Mouse (Mus musculus): Measurements from ENCODE around the gene Zfp609. TPM values are rescaled to one million over a fixed set of nuclear protein-coding genes. Genes with fewer than 3 reads are reported as not detected.

The Zfp609 gene
- polyA plus RNA-seq, 1 experiment from 2014 or later, result 4.9 TPM

DNA sequence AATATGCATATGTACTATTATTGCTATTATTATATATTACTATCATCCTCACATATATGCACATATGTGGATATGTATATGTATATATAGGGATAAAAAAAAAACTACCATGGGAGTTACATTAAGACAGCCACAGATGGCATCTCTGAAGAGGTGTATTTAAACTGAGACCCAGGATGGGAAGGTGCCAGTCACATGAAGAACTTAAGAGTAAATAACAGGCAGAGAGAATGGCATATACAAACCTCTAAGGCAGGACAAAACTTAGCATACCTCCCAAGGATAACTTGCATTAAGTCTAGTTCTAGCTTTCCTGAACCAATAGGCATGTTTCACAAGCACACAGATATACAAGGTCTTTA, 83.6 kb downstream of the Zfp609 start:
- Histone ChIP-seq H3K4me2 (no peak overlapping the region), H3K9ac (0 out of 2 replicates have a peak overlapping the region, but pooled peaks have one; percentile 17), H3K9me3 (no peaks in the 10 kb centered on the region), H3K4me3 (no peak overlapping the region), H3K36me3 (peaks cover 7% of the 10 kb centered on the region; the same call in 1 of the 2 replicates), H3K4me1 (peaks cover 36% of the 10 kb centered on the region), H3K27ac (replicated peaks) (peak overlapping the region; percentile 90), H3K27me3 (replicated peaks) (no peaks in the 10 kb centered on the region)
- ATAC-seq (ENCODE audit: extremely low read depth, insufficient number of reproducible peaks, low FRiP score, low TSS enrichment), result no peak

DNA sequence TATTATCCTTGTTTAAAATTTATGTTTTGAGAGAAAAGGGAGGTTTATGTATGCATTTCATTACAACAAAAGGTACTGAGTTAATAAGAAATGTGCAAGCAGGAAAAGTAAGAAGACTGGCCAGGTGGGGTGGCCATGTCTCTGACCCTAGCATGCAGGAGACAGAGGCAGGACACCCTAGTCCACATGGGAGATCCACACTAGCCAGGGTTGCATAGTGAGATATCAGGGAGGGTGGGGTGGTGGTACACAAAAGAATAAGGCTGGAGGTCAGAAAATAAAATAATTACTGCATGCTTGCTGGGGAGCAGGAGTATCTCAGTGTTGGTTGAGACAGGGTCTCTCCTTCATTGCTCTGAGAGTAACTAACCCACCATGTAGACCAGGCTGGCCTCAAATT, 84.0 kb downstream of the Zfp609 start:
- Histone ChIP-seq H3K27me3 (replicated peaks) (no peaks in the 10 kb centered on the region), H3K4me1 (peaks cover 36% of the 10 kb centered on the region), H3K4me2 (no peak overlapping the region), H3K36me3 (peaks cover 7% of the 10 kb centered on the region; the same call in 1 of the 2 replicates), H3K4me3 (no peak overlapping the region), H3K9ac (no peak overlapping the region), H3K27ac (replicated peaks) (peak overlapping the region; percentile 90), H3K9me3 (no peaks in the 10 kb centered on the region)
- no peak for ATAC-seq (ENCODE audit: extremely low read depth, insufficient number of reproducible peaks, low FRiP score, low TSS enrichment)

DNA sequence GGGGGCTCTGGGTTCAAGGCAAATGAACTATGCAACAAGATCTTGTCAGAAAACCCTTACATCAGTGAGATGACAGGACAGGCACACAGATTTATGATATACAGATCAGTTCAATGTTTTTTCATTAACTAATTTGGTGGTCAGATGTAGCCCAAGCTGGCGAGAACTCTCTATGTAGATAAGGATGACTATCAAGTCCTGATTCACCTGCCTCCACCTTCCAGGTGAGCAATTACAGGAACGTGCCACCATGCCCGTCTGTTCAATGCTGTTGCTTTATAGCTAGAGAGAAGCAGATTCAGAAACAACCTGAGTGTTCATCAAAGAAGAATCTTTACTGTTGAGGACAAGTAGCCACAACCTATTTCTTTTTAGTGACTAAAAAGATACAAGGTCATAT, 84.6 kb downstream of the Zfp609 start:
- no peak overlapping the region for H3K4me3 ChIP-seq
- no peaks in the 10 kb centered on the region for H3K9me3 ChIP-seq
- 88% methylated on average over 3 of the region's 3 CpGs for WGBS
- H3K4me2 ChIP-seq, result no peak overlapping the region
- no peak overlapping the region for H3K9ac ChIP-seq
- H3K27ac ChIP-seq (replicated peaks), result no peak overlapping the region
- no peaks in the 10 kb centered on the region for H3K27me3 ChIP-seq (replicated peaks)
- peaks cover 7% of the 10 kb centered on the region; the same call in 1 of the 2 replicates for H3K36me3 ChIP-seq
- peaks cover 36% of the 10 kb centered on the region for H3K4me1 ChIP-seq
- no peak for ATAC-seq (ENCODE audit: extremely low read depth, insufficient number of reproducible peaks, low FRiP score, low TSS enrichment)

DNA sequence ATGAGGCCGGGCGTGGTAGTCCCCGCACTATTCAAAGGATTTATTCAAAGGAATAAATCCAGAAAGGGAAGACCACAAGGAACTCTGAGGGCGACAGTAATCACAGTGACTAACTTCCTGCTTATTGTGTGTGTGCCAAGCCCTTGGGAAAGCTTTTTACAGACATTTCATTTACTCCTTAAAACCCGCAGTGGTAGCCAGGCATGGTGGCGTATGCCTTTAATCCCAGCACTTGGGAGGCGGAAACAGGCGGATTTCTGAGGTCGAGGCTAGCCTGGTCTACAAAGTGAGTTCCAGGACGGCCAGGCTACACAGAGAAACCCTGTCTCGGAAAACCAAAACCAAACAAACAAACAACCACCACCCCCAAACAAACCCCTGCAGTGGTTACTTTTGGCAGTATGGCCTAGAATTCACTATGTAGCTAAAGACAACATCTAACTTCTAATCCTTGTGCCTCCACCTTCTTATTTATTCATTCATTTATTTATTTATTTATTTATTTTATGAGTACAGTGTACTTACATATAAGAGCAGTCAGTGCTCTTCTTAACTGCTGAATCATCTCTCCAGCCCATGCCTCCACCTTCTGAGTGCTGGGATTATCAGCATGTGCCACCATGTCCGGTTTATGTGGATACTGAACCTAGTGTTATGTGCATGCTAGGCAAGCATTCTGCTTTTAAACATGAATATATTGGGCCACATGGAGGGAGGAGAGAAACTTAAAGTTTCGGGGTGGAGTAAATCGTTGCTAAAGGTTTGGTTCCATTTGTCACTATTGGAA, 86.1 kb downstream of the Zfp609 start:
- no peak for ATAC-seq (ENCODE audit: extremely low read depth, insufficient number of reproducible peaks, low FRiP score, low TSS enrichment)
- peaks cover 31% of the 10 kb centered on the region for H3K4me1 ChIP-seq
- no peak overlapping the region for H3K4me2 ChIP-seq
- H3K27ac ChIP-seq (replicated peaks), result no peak overlapping the region
- peaks cover 7% of the 10 kb centered on the region; the same call in 1 of the 2 replicates for H3K36me3 ChIP-seq
- H3K27me3 ChIP-seq (replicated peaks), result no peaks in the 10 kb centered on the region
- no peaks in the 10 kb centered on the region for H3K9me3 ChIP-seq
- no peak overlapping the region for H3K4me3 ChIP-seq
- WGBS, result 87% methylated on average over 14 of the region's 14 CpGs
- H3K9ac ChIP-seq, result no peak overlapping the region

DNA sequence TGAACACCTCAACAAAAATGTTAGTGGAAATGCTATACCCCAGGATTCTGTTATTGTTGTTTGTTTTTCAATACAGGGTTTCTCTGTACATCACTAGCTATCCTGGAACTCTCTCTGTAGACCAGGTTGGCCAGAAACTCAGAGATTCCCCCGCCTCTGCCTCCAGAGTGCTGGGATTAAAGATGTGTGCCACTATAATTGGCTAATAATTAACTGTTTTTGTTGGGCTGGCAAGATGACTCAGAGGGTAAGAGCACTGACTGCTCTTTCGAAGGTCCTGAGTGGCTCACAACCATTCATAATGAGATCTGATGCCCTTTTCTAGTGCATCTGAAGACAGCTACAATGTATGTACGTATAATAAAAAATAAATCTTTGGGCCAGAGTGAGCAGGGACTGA, 92.4 kb downstream of the Zfp609 start:
- 76% methylated on average over 3 of the region's 3 CpGs for WGBS
- H3K4me1 ChIP-seq, result peaks cover 29% of the 10 kb centered on the region
- no peak overlapping the region for H3K9ac ChIP-seq
- H3K9me3 ChIP-seq, result no peaks in the 10 kb centered on the region
- H3K4me2 ChIP-seq, result no peak overlapping the region
- no peak overlapping the region for H3K4me3 ChIP-seq
- H3K27me3 ChIP-seq (replicated peaks), result no peaks in the 10 kb centered on the region
- ATAC-seq (ENCODE audit: extremely low read depth, insufficient number of reproducible peaks, low FRiP score, low TSS enrichment), result no peak
- H3K36me3 ChIP-seq, result peaks cover 19% of the 10 kb centered on the region
- peak overlapping the region; percentile 70 for H3K27ac ChIP-seq (replicated peaks)

DNA sequence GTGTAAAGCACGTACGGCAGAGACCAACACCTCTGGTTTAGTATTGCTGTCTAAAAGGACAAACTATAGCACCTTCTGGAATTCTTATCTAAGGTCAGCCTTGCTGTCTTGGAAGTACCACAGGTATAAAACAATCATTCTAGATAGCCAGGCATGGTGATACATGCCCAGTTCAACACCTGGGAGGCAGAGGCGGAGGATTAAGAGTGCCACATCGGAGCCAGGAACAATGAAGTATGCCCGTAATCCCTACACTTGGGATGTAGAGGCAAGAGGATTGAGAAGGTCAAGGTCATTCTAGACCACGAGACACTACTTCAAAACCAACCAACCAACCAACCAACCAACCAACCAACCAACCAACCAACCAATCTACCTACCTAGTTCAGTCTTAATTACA, 98.8 kb downstream of the Zfp609 start:
- WGBS, result 94% methylated on average over 6 of the region's 6 CpGs
- ATAC-seq (ENCODE audit: extremely low read depth, insufficient number of reproducible peaks, low FRiP score, low TSS enrichment), result no peak
- Histone ChIP-seq H3K27me3 (replicated peaks) (no peaks in the 10 kb centered on the region), H3K9ac (no peak overlapping the region), H3K4me2 (no peak overlapping the region), H3K9me3 (no peaks in the 10 kb centered on the region), H3K4me1 (peaks cover 43% of the 10 kb centered on the region), H3K4me3 (no peak overlapping the region), H3K27ac (replicated peaks) (no peak overlapping the region), H3K36me3 (peaks cover 20% of the 10 kb centered on the region)

DNA sequence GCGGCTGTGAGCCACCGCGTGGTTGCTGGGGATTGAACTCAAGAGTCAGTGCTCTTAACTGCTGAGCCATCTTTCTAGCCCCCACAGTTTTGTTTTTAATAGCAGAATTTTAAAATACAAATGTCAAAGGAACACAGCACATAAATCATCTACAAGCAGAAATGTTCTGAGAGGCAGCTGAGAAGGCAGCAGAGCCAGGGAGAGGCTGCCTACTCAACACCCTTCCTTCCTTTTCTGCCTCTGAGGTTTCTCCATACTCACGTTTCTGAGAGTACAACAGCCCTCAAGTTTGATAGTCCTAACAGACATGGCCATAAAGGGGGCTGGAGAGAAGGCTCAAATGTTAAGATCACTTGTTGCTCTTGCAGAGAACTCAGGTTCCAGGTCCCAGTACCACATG, 99.9 kb downstream of the Zfp609 start:
- no peak overlapping the region for H3K27ac ChIP-seq (replicated peaks)
- H3K4me3 ChIP-seq, result no peak overlapping the region
- peaks cover 42% of the 10 kb centered on the region for H3K4me1 ChIP-seq
- no peak for ATAC-seq (ENCODE audit: extremely low read depth, insufficient number of reproducible peaks, low FRiP score, low TSS enrichment)
- H3K36me3 ChIP-seq, result peaks cover 18% of the 10 kb centered on the region
- H3K9ac ChIP-seq, result no peak overlapping the region
- H3K9me3 ChIP-seq, result no peaks in the 10 kb centered on the region
- 88% methylated on average over 4 of the region's 4 CpGs for WGBS
- H3K27me3 ChIP-seq (replicated peaks), result no peaks in the 10 kb centered on the region
- H3K4me2 ChIP-seq, result no peak overlapping the region

DNA sequence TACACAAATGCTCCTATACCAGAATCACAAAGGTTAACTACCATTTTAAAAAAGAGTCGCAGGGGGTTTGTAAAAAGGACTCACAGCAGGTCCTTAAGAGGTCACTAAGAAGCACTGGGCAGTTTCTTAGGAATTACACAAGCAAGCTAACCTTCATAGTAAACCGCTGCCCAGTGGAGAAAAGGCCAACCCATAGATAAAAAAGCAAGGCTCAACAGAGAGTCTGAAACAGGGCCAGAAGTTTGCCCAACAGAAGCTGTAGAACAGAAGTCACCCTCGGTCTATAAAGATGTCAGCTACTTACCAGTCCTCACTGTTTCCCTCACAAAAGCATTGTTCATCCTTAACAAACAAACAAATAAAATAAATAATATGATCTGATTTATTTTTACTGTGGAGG, 100.9 kb downstream of the Zfp609 start:
- no peak for ATAC-seq (ENCODE audit: extremely low read depth, insufficient number of reproducible peaks, low FRiP score, low TSS enrichment)
- Histone ChIP-seq H3K4me1 (peaks cover 51% of the 10 kb centered on the region), H3K27ac (replicated peaks) (no peak overlapping the region), H3K36me3 (peaks cover 16% of the 10 kb centered on the region), H3K4me3 (no peak overlapping the region), H3K27me3 (replicated peaks) (no peaks in the 10 kb centered on the region), H3K9ac (no peak overlapping the region), H3K4me2 (no peak overlapping the region), H3K9me3 (no peaks in the 10 kb centered on the region)
- 82% methylated on average over 3 of the region's 3 CpGs for WGBS

DNA sequence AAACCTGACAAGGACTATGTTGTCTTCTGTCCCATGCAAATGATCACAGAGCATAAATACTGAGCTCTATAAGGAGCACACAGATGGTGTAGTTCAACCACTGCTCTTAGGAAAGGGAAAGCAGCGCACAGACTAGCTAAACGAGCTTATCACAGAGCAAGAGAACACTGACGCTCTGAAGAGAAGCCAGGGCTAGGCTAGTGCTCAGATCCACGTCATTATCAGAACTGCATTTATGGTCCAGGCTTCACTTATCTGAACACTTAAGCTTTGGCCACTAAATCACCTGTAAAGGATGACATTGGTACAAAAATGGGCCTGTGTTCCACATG, 102.1 kb downstream of the Zfp609 start:
- Histone ChIP-seq H3K4me3 (no peak overlapping the region), H3K4me2 (peak overlapping the region; percentile 34), H3K9me3 (no peaks in the 10 kb centered on the region), H3K9ac (no peak overlapping the region), H3K27ac (replicated peaks) (peak overlapping the region; percentile 90), H3K4me1 (peaks cover 57% of the 10 kb centered on the region), H3K27me3 (replicated peaks) (no peaks in the 10 kb centered on the region), H3K36me3 (peaks cover 11% of the 10 kb centered on the region)
- 15% methylated on average over 4 of the region's 4 CpGs for WGBS
- ATAC-seq (ENCODE audit: extremely low read depth, insufficient number of reproducible peaks, low FRiP score, low TSS enrichment), result no peak

DNA sequence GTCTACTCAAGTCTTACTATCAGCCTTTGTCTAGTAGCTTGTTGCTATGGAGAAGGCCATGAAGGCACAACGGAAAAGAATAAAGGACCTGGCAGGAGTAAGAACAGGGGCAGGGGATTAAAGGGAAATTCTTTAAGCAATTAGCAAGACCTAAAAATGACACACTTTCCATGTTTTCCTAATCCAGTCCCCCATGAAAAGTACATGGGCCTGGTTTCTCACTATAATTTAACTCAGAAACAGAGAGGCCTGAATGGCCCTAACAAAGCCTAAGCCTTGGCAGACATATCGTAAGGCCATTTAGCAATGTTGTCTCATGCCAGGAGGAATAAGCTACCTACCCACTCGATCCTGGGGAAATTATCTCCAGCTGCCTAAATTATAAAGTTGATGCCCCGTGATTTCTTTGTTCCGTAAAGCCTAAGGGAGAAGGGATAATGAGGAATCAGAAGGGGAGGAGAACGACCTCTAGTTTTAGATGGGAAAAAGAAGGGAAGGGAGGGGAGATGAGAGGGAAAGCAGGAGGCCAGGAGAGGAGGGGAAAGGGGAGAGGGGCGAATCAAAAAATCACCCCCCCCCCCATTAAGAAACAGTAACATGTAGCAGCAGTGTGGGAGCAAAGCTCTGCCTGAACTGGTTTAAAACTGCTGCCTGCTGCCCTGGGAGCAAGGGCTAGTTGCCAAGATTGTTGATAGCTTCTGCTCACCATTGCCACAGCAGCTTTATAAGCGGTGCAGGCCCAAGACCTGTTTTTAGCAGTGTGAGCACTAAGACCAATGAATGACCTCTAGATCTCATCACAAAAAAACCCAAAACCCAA, 102.7 kb downstream of the Zfp609 start:
- Histone ChIP-seq H3K4me1 (peaks cover 63% of the 10 kb centered on the region), H3K36me3 (peaks cover 5% of the 10 kb centered on the region), H3K27ac (replicated peaks) (peak overlapping the region; percentile 90), H3K9me3 (no peaks in the 10 kb centered on the region), H3K9ac (peak overlapping the region; percentile 66), H3K27me3 (replicated peaks) (no peaks in the 10 kb centered on the region), H3K4me3 (no peak overlapping the region), H3K4me2 (peak overlapping the region; percentile 34)
- ATAC-seq (ENCODE audit: extremely low read depth, insufficient number of reproducible peaks, low FRiP score, low TSS enrichment), result no peak
- WGBS, result 48% methylated on average over 8 of the region's 8 CpGs

DNA sequence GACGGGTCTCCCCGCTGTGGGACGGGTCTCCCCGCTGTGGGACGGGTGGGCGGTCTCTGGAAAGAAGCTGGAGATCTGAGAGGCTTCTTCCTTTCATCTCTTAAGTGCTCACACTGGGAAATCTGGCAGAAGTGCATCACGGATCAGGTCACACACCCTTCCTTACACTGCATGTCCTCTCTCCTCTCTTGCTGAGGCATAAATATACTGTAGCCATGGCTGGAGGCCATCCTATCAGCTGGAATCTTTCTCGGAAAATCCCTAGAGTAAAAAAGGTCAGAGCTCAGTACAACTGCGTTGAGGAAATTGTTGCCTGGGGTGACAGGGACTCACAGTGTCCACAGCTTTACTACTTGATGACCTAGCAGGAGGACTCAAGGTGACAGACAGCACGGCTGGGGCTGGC, 106.2 kb downstream of the Zfp609 start:
- no peaks in the 10 kb centered on the region for H3K9me3 ChIP-seq
- peak overlapping the region; percentile 42 for H3K4me2 ChIP-seq
- WGBS, result 36% methylated on average over 10 of the region's 10 CpGs
- ATAC-seq (ENCODE audit: extremely low read depth, insufficient number of reproducible peaks, low FRiP score, low TSS enrichment), result no peak
- peaks cover 59% of the 10 kb centered on the region for H3K4me1 ChIP-seq
- peak overlapping the region; percentile 69 for H3K27ac ChIP-seq (replicated peaks)
- H3K9ac ChIP-seq, result peak overlapping the region; percentile 58
- no peaks in the 10 kb centered on the region for H3K36me3 ChIP-seq
- no peak overlapping the region for H3K4me3 ChIP-seq
- no peaks in the 10 kb centered on the region for H3K27me3 ChIP-seq (replicated peaks)
